Mouse (Mus musculus) heart, postnatal 4 days (tissue): ENCODE measurements around the gene Tspan11. TPM values are rescaled to one million over a fixed set of nuclear protein-coding genes. Genes with fewer than 3 reads are reported as not detected.

Source experiments
- DNase-seq: peaks from one replicate; pipeline ENCODE4 v3.0.0; 2021
- total RNA-seq, 2 experiments: library from RNA; stranded (reverse); gene quantifications; 2 replicates each; pipeline ENCODE4 v1.2.3; 2021

Tspan11 gene
- total RNA-seq = 1 to 10 TPM; 2.3 to 3.9 TPM

DNA sequence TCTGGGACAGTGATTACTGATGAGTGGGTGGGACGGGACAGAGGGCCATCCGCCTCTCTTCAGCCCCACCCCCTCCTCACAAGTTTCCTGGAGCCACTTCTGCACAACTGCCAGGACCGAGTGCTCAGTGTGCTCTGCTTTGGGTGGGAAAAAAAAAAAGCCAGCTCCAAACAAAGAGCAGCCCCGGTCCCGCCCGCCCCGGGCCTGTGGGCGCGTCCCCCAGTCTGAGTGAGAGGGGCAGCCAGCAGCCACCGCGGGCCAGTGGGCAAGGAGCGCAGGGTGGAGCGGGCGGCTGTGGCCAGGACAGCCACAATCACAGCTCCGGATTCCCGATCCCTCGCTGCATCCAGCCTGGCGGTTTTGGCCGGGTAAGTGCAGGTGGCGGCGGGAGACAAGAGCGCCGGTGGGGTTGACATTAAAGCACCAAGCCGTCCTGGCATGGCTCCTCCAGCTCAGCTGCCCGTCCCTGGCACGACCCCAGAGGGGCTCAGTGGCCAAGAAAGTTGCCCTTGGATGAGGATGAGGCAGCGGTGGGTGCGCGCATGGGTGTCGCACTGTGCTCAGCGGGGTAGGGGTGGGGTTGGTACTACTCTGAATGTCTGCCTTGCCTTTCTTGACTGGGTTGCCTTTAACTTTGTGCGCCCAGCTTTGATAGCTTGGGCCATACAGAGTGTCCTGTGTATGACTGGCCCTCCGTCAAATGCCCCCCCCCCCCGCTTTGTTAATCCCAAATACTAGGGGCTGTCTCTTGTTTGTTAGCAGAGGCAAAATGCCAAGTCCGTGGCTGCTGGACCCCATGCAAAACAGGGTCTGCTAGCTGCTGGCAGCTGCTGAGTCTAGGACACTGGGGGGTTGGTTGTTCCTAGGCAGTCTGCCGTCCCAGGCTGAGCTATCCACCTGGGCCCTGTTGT lies at the start of gene Tspan11:
Gene Tspan11, plus strand, starts transcription at position 79 of the 911 bp plus-strand sequence.
- DNase-seq = peak; percentile 54

DNA sequence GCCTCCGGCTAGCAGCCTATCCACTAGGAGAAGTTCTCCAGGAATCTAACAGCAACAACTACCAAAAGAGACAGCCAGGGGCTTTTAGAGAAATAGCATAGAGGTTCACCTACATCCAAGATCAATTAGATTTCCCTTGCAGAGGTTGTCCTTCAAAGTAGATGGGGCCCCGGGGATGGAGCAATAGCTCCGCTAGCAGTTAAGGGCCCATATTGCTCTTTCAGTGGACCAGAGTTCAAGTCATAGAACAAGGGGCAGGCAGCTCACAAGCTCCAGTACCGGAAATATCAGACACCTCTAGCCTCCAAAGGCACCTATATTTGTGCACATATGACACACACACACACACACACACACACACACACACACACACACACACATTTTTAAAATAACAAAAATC lies 49.5 kb upstream of the Tspan11 start:
- no peak for DNase-seq

DNA sequence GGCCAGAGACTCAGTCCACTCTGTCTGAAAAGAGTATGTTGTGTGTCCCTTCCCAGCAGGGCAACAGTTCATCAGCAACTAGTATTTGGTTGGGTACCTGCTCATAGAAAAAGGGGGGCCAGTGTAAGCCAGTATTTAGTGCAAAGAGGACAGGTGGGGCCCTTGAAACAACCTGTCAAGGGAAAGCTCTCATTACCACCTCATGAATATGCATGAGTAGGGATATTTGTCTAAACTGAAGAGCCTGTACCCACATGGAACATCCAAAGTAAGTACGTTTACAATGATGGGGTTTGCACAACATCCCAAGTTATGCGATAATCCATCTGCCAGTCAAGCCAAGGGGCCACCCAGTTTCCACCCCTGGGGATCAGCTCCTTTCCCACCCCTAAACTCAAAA lies 47.9 kb upstream of the Tspan11 start:
- no peak for DNase-seq

DNA sequence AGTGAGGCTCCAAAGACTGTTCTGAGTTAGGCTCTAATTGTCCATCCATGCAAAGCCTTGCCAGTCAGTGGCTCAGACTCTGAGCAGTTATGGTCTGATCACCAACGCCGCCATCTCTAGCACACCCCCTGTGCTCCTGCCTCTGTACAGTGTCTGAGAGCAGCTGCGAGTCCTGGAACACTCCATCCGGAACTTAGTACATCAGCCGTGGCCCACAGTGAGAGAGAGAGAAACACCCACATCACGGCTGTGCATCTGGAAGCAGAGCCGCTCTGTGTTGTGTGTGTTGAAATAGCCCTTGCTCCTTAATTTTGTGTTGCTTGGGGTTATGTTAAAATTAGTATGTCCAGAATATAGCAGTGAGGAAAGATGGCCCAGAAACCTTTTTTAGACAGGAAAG lies 47.2 kb upstream of the Tspan11 start:
- no peak for DNase-seq

DNA sequence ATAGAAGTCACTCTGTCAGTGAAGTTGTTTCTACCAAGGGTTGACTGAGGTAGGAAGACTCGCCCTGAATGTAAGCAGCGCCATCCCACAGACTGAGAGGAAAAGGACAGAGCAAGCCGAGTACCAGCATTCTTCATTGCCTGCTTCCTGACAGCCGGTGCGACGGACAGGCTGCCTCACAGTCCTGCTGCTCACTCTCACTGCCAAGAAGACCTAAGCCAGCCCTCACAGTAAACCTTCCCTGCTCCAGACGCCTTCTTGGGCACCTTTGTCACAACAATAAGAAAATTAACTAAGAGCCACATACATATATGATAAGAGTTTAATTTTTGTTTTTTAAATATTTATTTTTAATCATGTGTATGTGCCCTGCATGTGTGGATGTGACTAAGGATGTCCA lies 46.1 kb upstream of the Tspan11 start:
- DNase-seq = no peak

DNA sequence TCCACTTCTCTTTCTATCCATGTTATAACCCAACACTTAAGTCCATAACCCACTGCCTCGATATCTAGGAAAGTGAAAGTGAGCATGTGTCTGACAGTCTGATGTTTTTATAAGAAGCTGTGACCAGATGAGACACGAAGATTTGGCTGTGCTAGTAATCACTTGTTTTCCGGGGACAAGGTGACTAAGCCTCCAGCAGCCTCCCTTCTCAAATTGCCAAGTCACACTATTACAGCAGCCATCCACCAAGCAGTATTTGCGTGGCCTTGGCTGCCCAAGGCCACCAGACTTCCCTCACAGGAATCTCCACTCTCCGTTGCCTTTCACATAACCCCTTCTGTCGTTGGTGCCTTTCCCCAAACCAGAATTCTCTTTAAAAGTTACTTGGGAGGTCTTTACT lies 40.9 kb upstream of the Tspan11 start:
- no peak for DNase-seq

DNA sequence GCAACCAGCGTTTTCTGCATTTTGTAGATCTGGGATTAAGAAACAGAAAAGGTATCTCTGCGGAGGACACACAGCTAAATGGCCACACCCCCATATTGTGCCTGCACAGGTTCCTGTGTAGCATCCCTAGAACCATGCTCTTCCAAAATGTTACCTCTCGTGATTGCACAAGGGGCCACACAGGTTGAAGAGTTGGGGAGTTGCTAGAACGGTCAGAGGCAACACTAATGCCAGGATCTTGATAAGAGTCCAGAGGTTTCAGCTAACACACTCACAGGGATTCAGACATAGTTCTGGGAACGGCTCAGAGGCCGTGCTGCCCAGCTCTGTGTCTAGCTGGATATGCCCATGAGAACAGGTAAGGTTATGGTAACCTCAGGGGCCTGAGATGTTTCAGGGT lies 37.9 kb upstream of the Tspan11 start:
- DNase-seq = no peak

DNA sequence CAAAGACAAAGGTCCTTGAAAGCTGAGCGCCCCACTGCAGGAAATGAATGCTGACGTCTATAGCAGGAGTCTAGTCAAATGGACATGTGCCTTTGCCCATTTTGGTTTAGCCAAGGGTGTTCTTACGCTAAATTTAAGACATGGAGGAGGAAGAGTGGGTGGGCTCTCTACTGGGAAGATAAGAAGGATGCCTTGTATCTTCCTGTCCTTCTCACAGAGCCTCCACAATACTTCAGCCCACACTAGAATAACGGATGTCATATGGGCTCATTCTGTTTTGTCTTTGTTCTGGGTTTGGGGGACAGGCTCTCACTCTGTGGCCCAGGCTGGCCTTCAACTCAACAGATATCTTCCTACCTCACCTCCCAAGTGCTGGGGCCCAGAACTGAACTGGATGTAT lies 35.8 kb upstream of the Tspan11 start:
- DNase-seq = no peak

DNA sequence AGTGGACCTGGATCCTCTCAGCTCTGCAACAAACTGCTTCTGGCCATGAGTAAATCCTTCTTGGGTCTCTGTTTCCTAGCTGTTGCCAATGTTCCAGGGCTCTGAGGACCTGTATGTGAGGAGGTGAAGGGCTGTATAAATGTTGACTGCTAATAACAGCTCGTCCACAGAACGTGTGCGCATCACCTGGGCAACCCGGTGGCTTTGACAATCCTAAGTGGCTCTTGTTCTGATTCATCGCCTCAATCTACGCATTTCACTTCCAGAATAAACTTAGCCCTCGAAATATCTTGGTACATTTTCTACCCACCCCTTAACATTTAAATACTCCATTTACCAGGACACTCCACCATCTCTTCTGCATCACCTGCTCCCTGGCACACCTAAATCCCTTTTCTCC lies 34.1 kb upstream of the Tspan11 start:
- no peak for DNase-seq

DNA sequence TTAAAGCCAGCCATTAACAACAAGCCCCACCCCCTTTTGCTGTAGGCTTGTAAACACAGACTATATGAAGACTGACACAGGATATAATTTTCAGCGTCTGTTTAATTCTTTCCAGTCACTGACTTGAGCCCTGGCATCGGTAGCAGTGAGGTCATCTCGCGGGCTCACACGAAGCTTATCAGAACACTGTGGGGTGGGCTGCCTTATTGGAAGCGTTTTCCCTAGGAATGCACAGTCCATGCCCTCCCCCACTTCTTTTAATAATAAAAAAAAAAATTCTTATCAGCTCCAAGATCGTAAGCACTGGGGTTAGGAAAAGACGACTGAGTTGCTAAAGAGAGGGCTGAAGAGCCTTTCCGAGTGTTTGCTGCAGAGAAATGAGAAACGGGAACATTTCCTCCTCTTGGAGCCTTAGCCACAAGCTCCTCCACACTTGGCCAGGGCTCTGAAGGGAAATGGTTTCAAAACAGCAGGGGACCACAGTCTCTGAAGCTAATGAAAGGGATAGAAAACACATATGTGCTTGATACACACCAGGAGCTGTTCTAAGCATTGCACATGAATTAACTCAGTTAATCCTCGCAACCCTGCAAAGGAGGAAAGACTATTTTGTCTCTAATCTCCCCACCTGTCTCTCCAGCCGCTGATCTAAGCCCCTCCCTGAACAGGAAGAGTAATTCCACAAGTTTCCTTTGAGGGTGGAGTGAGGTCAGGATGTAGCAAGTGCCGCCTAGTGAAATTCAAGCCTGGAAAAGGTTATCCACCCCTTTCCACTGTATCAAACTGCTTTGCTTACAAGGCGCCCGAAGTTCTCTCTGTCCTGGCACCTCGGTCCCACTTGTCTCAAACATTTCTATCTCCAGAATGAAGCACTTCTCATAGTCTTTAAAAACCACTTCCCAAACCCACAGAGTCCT lies 33.4 kb upstream of the Tspan11 start:
- DNase-seq = peak; percentile 30

DNA sequence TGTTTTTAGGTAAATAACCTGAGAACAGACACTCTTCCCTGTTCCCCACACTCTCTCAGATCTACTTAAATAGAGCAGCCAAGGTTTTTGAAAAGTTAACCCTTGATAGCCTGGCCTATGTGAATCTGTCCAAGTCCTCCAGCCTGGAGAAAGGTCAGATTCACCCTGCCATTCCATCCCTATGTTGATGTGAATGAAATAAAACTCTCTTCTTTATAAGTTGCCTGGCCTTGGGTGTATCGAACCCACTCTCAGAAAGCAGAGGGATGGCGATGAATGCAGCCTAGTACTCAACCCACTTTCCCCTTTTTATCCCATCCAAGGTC lies 32.7 kb upstream of the Tspan11 start:
- DNase-seq = no peak

DNA sequence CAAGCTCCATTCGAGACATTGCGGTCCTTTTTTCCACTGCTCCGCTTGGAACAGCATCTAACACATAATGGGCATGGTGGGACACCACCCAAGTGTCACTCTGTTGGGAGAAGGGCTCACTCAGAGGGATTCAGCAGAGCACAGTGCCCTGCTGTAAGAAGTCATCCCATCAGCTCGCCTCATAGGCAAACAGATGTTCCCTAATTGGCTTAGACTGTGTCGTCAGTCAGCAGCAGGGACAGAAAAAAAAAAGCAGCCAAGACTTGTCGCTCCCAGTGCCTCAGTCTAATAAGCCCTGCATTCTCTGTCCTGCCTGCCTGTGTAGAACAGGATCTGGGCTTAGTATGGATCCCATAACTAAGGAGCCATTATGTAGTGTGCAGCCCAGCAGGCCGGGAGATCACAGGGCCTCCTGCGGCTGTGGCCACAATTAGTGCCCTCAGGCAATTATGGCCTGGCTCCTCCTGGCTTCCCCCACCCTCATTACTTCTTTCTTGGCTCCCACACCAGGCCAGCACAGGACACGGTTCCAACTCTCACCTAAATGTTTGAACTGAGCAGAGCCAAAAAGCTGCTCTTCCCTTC lies 31.6 kb upstream of the Tspan11 start:
- no peak for DNase-seq

DNA sequence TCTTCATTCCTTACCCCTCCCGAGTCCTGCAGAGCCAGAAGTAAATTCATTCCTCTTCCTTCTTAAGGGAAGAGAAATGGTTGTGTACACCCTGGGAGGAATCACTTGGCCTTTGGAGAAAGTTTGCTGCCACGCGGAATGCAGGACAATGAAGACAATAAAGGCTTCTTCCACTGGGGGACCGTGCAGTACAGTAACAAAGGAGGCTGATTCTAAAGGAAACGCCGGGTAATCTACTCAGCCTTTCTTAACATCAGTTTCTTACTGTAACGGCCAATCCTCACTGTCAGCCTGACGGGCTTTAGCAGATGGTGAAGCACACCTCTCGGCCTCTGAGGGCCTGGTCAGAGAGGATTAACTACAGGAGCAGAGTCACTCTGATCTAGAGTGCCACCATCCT lies 25.4 kb upstream of the Tspan11 start:
- DNase-seq = no peak

DNA sequence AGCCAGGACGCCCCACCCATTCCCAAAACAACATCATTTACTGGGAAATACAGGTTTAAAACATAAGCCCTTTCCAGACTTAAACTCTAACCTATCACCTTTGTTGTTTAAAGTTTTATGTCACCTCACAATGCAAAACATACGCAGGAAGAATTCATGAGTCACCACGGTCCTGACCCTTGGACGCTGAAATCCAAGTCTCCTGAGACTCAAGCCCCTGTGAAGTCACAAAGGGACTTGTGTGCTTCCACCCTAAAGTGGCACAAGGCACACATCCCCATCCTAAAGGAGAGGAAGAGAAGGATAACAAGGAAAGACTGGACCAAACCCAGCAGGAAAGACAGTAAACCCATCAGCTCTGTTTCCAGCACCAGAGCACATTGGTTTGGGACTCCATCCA lies 22.0 kb upstream of the Tspan11 start:
- DNase-seq = no peak

DNA sequence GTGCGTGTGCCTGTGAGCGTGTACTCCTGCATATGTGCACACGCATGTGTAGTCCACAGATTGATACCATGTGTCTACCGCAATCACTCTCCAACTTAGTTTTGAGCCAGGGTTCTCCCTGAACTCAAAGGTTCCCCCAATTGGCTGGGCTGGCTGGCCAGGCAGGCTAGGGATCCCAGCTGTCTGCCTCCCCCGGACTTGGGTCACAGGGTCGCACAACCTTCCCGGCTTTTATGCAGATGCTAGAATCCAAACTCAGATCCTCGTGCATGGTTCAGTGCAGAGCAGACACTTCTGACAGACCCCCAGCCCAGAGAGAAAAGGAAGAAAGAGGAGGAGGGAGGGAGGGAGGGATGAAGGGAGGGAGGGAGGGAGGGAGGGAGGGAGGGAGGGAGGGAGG lies 18.8 kb upstream of the Tspan11 start:
- no peak for DNase-seq

DNA sequence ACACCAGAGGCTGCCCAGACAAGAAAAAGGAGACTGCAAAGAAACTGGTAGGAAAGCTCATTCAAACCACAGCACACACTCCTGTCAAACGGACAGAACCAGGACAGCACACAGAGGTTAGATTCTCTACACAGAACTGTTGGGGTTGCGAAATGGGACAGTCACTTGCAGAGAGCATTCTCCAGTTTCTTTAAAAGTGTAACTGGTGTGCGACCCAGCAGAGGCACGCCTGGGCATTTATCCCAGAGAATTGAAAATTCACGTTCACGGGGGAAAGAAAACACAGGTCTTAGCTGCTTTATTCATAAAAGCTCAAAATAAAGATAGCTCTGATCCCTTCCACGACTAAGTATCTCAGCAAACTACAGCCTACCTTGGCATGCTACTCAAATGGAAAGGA lies 18.3 kb upstream of the Tspan11 start:
- DNase-seq = no peak

DNA sequence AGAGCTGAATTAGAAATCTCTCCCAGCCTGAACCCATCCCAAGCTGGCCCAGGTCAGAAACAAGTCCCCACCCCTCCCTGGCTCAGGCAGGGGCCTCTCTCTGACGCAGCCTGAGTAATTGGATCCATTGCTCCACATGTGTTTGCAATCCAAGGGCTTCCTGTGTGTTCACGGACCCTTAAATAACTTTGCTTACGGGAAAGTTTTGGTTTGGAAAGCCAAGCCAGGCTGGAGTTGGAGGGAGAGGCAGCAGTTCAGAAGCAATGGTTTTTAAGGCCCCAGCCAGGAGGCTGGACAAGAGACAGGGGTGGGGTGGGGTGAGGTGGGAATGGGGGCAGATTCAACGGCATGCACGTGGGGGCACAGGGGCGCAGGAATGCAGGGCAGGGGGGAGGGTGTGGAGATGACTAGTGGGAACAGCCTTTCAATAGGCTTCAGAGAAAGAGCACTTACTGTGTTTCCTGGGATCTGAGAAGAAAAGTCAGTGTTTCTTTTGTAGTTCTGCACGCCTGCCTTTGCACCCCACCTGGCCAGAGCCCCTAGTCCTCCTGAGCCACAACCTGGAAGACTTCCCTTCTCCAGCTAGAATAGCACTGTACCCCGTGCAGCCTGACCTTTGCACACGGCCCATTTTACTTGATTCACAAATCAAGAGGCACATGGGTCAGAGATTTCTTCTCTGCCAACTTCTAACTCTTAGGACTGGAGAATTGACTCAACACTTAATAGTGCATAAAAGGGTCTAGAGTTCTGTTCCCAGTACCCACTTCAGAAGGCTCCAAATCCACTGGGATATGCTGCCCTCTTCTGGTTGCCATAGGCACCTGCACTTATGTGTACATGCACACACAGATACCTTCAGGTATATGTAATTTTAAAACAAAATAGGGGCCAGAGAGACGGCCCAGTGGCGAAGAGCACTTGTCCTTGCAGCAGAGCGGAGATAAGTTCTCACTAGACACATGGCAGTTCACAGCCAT lies 16.8 kb upstream of the Tspan11 start:
- DNase-seq = no peak

DNA sequence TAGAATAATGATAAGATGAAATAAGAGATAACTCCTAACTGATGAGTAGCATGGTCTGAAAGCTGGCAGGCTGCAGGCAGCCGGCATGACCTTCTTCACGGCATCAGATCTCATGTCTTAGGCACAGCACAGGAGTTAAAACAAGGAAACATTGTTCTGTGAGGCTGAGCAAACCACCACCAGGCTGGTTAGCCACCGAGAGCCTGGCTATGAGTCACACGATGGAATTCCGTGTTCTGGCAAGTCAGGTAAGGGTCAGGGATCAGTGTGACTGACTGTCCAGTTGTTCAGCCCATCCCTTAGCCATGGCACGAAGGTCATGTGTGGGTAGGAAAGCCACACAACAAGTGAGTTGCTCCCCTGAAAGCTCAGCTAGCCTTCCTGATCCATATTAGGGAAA lies 16.0 kb upstream of the Tspan11 start:
- no peak for DNase-seq

DNA sequence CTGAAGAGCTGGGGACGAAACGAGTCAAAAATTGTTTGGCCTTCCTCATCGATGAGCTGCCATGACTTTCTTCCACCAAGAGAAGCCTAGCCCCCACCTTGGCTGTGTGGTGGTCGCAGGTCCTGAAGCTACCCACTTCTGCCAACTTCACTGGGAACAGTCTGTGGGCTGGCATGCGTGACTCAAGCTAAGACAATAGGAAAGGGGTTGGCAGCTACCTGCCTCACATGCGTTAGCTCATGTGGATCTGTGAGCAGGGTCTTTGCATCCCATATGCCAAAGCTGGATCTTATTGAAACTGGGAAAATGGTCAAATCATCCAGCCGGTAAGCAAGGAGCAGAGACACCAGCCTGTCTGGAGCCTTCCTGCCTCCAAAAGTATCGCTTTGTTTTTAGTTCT lies 14.8 kb upstream of the Tspan11 start:
- DNase-seq = no peak

DNA sequence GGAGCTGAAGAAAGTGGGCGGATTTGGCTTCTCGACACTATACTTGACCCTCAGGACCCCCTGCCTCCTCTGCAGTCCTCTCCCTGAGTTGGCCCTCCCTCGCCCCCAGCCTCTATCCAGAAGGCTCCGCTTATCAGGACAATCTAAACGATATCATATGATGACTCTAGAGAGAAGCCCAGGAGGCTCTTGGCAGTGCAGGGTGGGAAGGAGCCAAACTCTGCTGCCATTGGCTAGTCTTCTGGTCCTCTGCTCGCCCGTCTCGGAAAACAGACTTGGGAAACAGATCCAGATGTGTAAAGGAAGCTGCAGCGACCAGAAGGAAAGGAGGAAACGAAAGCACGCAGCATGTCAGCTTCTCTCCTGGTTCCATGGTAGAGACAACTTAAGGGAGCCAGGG lies 11.5 kb upstream of the Tspan11 start:
- no peak for DNase-seq

DNA sequence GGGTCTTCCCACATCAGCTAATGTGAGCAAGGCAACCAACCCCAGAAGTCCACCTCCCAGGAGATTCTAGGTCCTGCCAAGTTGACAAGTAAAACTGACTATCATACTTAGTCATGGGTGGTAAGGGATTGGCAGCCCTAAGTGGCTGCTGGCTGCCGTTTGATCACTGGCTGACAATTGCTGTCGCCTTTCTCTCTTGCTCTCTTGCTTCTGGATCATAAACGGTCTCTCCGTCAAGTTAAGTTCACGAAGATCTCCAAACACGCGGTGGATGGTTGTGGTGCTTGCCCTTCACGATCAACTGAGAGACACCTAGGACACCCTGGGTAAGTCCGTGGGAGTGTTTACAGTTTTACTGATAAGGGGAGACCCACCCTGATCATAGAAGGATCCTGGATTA lies 11.0 kb upstream of the Tspan11 start:
- DNase-seq = no peak

DNA sequence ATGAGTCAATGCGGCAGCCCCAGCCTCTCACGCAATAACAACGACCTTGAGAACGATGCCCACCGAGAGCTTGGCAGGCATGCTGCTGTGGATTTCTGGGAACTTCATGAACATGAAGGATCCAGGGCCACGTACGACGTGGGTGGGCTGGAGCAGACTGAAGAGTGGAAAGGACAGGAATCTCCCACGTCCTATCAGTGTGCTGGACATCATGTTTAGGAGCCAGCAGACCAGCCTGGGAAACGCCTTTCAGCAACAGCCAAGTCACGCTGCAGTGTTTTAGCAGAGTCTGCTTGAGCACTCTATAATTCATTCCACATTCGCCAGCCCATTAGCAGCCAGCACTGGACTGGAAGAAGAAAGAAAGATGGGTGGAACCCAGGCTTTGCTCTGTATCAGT lies 10.4 kb upstream of the Tspan11 start:
- DNase-seq = no peak
